Mouse (Mus musculus): Measurements from ENCODE around the gene Tmem62. TPM values are rescaled to one million over a fixed set of nuclear protein-coding genes. Genes with fewer than 3 reads are reported as not detected.

Tmem62 gene
- 27.3 TPM for polyA plus RNA-seq (2015; fragmentation: Illumina TruSeq; extraction: RNeasy Lipid Tissue Mini Kit (QIAGEN cat#74804); ENCODE audit: insufficient read depth, low replicate concordance)

DNA sequence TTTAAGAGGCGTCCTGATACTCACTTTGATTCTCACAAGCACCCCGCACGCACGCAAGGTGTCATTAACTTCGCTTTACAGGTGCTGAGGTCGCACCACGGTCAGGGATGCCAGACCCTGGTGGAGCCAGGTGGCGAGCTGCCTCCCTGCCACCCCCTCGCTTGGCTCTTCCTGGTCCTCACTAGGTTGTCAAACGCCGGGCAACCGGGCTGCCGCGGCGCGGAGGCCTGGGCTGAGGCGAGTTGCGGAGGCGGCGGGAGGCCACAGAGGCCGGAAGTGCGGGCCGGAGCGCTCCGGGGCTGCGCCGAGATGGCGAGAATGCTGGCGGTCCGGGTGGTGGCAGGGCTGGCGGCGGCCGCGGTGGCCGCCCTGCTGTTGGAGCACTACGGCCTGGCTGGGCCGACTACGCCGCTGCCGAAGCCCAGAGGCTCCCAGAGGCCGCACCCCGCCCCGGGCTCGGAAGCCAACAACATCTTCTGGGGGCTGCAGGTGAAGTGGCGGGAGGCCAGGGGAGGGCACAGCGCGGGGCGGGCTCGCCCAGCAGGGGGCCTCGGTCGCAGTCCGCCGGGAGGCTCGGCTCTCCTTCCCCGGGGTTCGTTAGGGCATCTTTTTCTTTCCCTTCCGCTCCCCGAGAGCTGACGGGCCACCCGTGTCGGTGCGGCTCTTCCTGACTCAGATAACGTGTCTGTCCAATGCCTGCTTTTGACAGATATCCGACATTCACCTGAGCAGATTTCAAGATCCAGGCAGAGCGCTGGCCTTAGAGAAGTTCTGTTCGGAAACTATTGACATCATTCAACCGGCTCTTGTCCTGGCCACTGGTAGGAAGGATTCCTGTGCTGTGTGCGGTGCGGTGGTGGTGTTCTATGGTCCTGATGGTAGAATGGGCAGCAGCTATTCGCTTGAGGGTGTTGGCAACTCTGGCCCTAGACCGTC lies at the start of gene Tmem62:
Tmem62 (plus strand) TSS at position 28 of the 936 bp plus-strand sequence.

DNA sequence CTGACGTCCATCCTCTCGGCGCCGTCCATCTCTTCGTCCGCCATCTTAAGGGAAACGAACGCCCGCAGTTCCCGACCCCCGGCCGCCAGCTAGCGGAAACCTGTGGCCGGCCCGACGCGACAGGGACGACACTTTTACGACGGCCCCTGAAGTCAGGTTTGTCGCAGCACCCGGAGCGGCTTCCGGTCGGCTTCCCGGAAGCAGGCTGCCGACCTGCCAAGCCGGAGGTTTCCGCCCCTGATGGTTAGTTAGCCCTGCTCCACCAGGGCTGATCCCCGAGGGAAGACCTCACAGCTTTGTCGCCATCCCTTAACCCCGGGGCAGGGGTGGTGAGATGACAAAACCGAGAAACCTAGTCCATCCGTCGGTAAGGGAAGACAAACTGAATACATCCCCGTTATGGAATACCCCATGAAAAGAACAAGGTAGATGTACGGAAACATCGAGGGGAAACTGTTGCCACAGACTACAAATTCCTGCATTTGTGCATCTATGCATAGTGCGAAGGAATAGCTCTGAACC lies 6.2 kb upstream of the Tmem62 start, which contains the start of gene Ubr1:
Ubr1 (minus strand) TSS at position 157 of the 522 bp plus-strand sequence.

DNA sequence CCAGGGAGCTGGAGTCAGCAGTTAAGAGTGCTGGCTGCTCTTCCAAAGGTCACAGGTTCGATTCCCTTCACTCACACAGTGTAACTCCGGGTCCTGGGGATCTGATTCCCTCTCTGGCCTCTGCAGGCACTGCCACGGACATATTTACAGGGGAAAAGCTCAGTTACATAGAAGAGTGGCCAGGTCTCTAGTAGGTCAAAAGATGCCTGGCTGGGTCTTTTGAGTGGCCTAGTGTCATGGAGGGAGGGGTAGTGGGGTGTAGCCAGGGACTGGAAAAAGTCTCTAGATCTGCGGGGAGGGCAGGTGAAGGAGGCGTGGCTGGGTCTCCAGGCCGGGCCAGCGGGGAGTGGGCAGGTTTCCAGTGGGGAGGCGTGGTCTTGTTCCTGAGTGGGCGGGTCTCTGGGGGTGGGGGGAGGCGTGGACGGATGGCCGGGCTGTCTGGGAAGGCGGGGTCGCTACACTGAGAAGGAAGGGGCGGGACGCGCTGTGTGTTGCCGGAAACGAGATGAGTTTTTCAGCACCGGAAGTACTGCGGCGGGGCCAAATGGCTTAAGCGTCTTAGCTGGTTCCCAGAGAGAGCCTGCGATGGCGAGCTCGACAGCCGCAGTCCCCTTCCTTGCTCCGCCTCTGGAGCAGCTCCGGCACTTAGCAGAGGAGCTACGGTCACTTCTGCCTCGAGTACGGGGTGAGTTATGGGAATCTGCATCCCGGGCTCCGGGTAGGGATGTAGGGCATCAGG lies 31.3 kb downstream of the Tmem62 start, which contains the start of gene Ccndbp1:
Ccndbp1 (plus strand) TSS at position 479 of the 739 bp plus-strand sequence.

DNA sequence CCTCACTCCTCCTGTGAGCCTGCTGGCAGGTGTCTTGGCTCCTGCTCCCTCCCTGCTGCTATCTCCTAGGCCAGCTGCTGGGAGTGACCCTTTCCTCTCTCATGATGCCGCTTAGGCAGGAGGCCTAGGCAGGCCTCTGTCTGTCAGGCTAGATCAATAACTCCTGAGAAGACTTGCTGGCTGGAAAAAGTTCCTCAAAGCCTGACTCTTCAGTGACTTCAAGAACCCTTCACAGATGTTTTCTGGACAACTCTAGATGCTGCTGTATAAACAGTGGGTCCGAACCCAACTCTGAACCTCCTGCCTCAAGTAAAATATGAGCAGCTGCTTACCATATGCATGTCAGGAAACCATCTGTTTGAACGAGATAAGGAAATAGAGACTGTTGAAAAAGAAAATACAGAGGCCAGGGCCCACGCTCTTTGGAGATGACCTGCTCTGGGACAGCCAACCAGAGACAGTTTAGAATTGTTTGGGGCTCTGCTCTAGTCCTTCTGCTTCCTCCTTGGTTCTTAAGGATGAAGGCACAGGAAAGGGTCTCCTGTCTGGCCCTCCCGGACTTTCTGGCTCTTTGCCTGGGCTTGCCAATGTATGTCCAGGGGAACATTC lies 60.0 kb downstream of the Tmem62 start, which contains the start of gene Epb42:
Epb42 (minus strand) TSS at position 340 of the 609 bp plus-strand sequence.

Other genes with a start within 250 kb of the Tmem62 start
- 14.7 TPM for gene Cdan1, start 126.9 kb upstream of the Tmem62 start, polyA plus RNA-seq (2015; fragmentation: Illumina TruSeq; extraction: RNeasy Lipid Tissue Mini Kit (QIAGEN cat#74804); ENCODE audit: insufficient read depth, low replicate concordance)
- gene Ttbk2, start 126.4 kb upstream of the Tmem62 start, polyA plus RNA-seq (2015; fragmentation: Illumina TruSeq; extraction: RNeasy Lipid Tissue Mini Kit (QIAGEN cat#74804); ENCODE audit: insufficient read depth, low replicate concordance): 5.8 TPM
- gene Ubr1, start 6.3 kb upstream of the Tmem62 start, polyA plus RNA-seq (2015; fragmentation: Illumina TruSeq; extraction: RNeasy Lipid Tissue Mini Kit (QIAGEN cat#74804); ENCODE audit: insufficient read depth, low replicate concordance): 39.1 TPM
- gene Ccndbp1, start 31.4 kb downstream of the Tmem62 start, polyA plus RNA-seq (2015; fragmentation: Illumina TruSeq; extraction: RNeasy Lipid Tissue Mini Kit (QIAGEN cat#74804); ENCODE audit: insufficient read depth, low replicate concordance): 139 TPM
- 32.6 TPM for gene Epb42, start 60.1 kb downstream of the Tmem62 start, polyA plus RNA-seq (2015; fragmentation: Illumina TruSeq; extraction: RNeasy Lipid Tissue Mini Kit (QIAGEN cat#74804); ENCODE audit: insufficient read depth, low replicate concordance)
- gene Tgm5, start 108.8 kb downstream of the Tmem62 start, polyA plus RNA-seq (2015; fragmentation: Illumina TruSeq; extraction: RNeasy Lipid Tissue Mini Kit (QIAGEN cat#74804); ENCODE audit: insufficient read depth, low replicate concordance): not detected
- 0.11 TPM for gene Tgm7, start 132.8 kb downstream of the Tmem62 start, polyA plus RNA-seq (2015; fragmentation: Illumina TruSeq; extraction: RNeasy Lipid Tissue Mini Kit (QIAGEN cat#74804); ENCODE audit: insufficient read depth, low replicate concordance)
- gene Adal, start 163.4 kb downstream of the Tmem62 start, polyA plus RNA-seq (2015; fragmentation: Illumina TruSeq; extraction: RNeasy Lipid Tissue Mini Kit (QIAGEN cat#74804); ENCODE audit: insufficient read depth, low replicate concordance): 29.3 TPM
- gene Lcmt2, start 163.6 kb downstream of the Tmem62 start, polyA plus RNA-seq (2015; fragmentation: Illumina TruSeq; extraction: RNeasy Lipid Tissue Mini Kit (QIAGEN cat#74804); ENCODE audit: insufficient read depth, low replicate concordance): 9.2 TPM
- 83.3 TPM for gene Tubgcp4, start 193.6 kb downstream of the Tmem62 start, polyA plus RNA-seq (2015; fragmentation: Illumina TruSeq; extraction: RNeasy Lipid Tissue Mini Kit (QIAGEN cat#74804); ENCODE audit: insufficient read depth, low replicate concordance)
- 20.4 TPM for gene Zscan29, start 194.1 kb downstream of the Tmem62 start, polyA plus RNA-seq (2015; fragmentation: Illumina TruSeq; extraction: RNeasy Lipid Tissue Mini Kit (QIAGEN cat#74804); ENCODE audit: insufficient read depth, low replicate concordance)